Mouse (Mus musculus): Measurements from ENCODE around the gene AC140267.1.

GRCm38 (mm10) chr15:80256656-80257601, 21.3 kb downstream of the AC140267.1 start:
- no peak for TF ChIP-seq CTCF (conservative IDR thresholded peaks at IDR 0.05; ENCODE audit: low read length)
- no peak for TF ChIP-seq POU5F1 (IDR thresholded peaks at IDR 0.05; ENCODE audit: borderline replicate concordance, low read length)
- no peak for TF ChIP-seq NANOG (IDR thresholded peaks at IDR 0.05; ENCODE audit: borderline replicate concordance, low read length)

Data from E14TG2a.4 (cell line).